Mouse (Mus musculus) ES-E14 (cell line): ENCODE measurements around the gene P2ry10. TPM values are rescaled to one million over a fixed set of nuclear protein-coding genes. Genes with fewer than 3 reads are reported as not detected.
"Not testable (repeated sequence)": the region's sequence is repeated elsewhere in the genome, so short reads cannot be mapped to it uniquely, and the experiment has no call there.

Experiments
- DNase-seq: peaks from one replicate; pipeline ENCODE4 v3.0.0-alpha.2; 2013; ENCODE audit warnings: low read depth, low spot score
- H3K27ac ChIP-seq: 2 replicates; pipeline ENCODE4 v1.5.1; 2012; ENCODE audit warnings: low read depth, mild to moderate bottlenecking, low read length, moderate library complexity, mixed read lengths; ENCODE audit not compliant: poor library complexity, insufficient read depth, severe bottlenecking
- H3K36me3 ChIP-seq: 2 replicates; pipeline ENCODE4 v1.6.1; 2012; ENCODE audit warnings: mild to moderate bottlenecking, low read length, moderate library complexity, mixed read lengths; ENCODE audit not compliant: control insufficient read depth, poor library complexity, insufficient read depth, severe bottlenecking
- H3K4me1 ChIP-seq, 2 experiments: fragments of 150-350 bp in 1 of 2; sonication (generic) in 1 of 2; 2 replicates each; pipeline ENCODE4 v1.6.1; 2012; ENCODE audit warnings: low read length in 2 of 2, mild to moderate bottlenecking in 1 of 2, mixed read lengths in 1 of 2; ENCODE audit not compliant: control insufficient read depth in 2 of 2, insufficient read depth in 2 of 2, poor library complexity in 1 of 2
- H3K4me3 ChIP-seq, 2 experiments: fragments of 150-350 bp in 1 of 2; sonication (generic) in 1 of 2; 2 replicates each; pipeline ENCODE4 v1.5.1; 2012; ENCODE audit warnings: low read length in 2 of 2, low read depth in 1 of 2, mild to moderate bottlenecking in 1 of 2, mixed read lengths in 1 of 2; ENCODE audit not compliant: insufficient read depth in 1 of 2, poor library complexity in 1 of 2, severe bottlenecking in 1 of 2
- H3K9ac ChIP-seq: 2 replicates; pipeline ENCODE4 v1.6.1; 2012; ENCODE audit warnings: low read depth, mild to moderate bottlenecking, low read length, mixed read lengths; ENCODE audit not compliant: poor library complexity, insufficient read depth, severe bottlenecking
- H3K9me3 ChIP-seq: fragments of 150-350 bp; sonication (generic); 2 replicates; pipeline ENCODE4 v1.6.1; 2012; ENCODE audit warnings: low read depth, mild to moderate bottlenecking, low read length; ENCODE audit not compliant: control insufficient read depth, insufficient read depth
- CHD2 ChIP-seq: IDR thresholded peaks from 2 replicates; pipeline ENCODE4 v1.6.1; 2014; ENCODE audit warnings: mild to moderate bottlenecking, low read depth, low read length, inconsistent platforms
- HCFC1 ChIP-seq: IDR thresholded peaks from 2 replicates; pipeline ENCODE4 v1.6.1; 2012; ENCODE audit warnings: low read length, inconsistent platforms, borderline replicate concordance; ENCODE audit not compliant: insufficient read depth
- MAFK ChIP-seq: IDR thresholded peaks from 2 replicates; pipeline ENCODE4 v1.6.1; 2014; ENCODE audit warnings: mild to moderate bottlenecking, low read depth, low read length, inconsistent platforms; ENCODE audit not compliant: insufficient read depth
- ZC3H11A ChIP-seq: IDR thresholded peaks from 2 replicates; pipeline ENCODE4 v1.6.1; 2012; ENCODE audit warnings: low read depth, mild to moderate bottlenecking, inconsistent platforms, low read length, borderline replicate concordance
- ZNF384 ChIP-seq: IDR thresholded peaks from 2 replicates; pipeline ENCODE4 v1.6.1; 2012; ENCODE audit warnings: low read depth, low read length, inconsistent platforms
- in situ Hi-C, 2 experiments: fragments of 600-800 bp; cut with MboI; formaldehyde crosslinking; loops; one replicate each; pipeline ENCODE4 v1.15.1; 2025; ENCODE audit warnings: low sequenced_read_pairs in 2 of 2, inconsistent platforms in 1 of 2; ENCODE audit not compliant: unreplicated experiment in 2 of 2
- total RNA-seq: library from RNA; depleted of rRNA; stranded (reverse); fragments of 300-350 nt; gene quantifications from 2 replicates; pipeline ENCODE4 v1.2.3, GENCODE M21; 2012; rRNA removed

The P2ry10 gene
- not detected in 2 replicates for total RNA-seq

DNA sequence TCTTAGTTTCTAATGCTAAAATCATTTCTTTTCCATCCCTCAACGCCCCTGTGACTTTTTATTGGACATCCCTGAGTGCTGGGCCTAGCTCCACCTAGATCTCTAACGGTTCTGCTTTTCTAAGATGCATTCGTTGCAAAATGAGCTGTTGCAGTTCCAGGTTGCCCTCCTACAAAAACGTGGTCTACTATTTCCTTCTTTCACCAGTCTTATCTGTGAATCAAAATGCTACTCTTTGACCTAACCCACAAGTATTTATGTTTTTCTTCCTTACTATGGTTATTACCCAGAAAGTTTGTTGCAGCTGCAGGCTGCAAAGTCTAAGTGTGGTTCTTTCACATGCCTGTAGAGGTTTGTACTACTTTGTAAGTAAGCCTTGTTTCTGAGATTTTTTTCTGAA lies at the start of gene P2ry10:
TSS of gene P2ry10 (plus strand) at position 316 of the 400 bp plus-strand sequence.
- Histone ChIP-seq H3K36me3 (no peaks in the 10 kb centered on the region), H3K9me3 (no peaks in the 10 kb centered on the region), H3K27ac (no peak within 1 kb of the TSS), H3K9ac (no peak within 1 kb of the TSS), H3K4me3 (no peak within 1 kb of the TSS), H3K4me1 (no peaks in the 10 kb centered on the region)
- in situ Hi-C loops, result no loop called here
- DNase-seq, result no peak
- no peak for TF ChIP-seq HCFC1
- TF ChIP-seq CHD2, result no peak
- TF ChIP-seq ZNF384, result no peak
- TF ChIP-seq MAFK, result no peak
- TF ChIP-seq ZC3H11A, result no peak

DNA sequence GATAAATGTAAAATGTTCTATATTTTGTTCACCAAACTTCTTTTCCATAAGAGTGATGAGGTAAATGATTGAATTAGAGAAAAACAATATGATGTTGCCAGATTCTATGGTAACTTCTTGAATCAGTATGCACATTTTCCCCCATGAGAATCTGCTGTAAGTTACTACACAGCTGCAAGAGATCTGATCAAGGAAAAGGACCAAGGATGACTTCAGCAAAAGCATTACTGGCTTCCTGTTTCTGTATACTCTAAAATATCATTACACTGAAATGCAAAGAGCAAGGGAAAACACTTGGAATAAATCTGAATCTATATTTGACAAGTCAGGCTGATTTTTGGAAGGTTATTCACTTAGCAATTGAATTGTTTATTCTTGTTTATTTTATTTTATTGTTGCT lies 49.1 kb upstream of the P2ry10 start:
- TF ChIP-seq MAFK (no peak), CHD2 (no peak), ZC3H11A (no peak), ZNF384 (no peak), HCFC1 (no peak)
- Histone ChIP-seq H3K4me1 (no peaks in the 10 kb centered on the region), H3K9me3 (no peaks in the 10 kb centered on the region), H3K9ac (no peak overlapping the region), H3K4me3 (no peak overlapping the region), H3K27ac (no peak overlapping the region), H3K36me3 (no peaks in the 10 kb centered on the region)
- DNase-seq, result no peak
- in situ Hi-C loops, result no loop called here

DNA sequence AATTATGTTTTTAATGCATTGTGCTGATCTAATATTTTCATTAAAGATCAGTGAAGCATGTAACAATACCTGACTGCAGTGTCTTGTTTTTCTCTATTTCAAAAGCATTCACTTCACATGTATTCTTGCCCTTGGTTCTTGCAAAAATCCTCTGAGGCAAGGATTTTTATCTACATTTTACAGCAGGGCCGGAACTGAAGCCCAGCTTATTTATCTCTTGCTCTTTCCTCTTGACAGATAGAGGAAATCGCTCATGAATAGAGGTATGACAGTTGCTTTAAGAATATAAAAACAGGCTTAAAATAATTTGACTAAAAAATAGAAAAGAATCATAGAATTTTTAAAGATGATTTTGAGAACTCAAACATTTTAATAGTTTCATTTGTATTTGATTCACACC lies 48.7 kb upstream of the P2ry10 start:
- in situ Hi-C loops, result no loop called here
- Histone ChIP-seq H3K36me3 (no peaks in the 10 kb centered on the region), H3K9ac (no peak overlapping the region), H3K4me3 (no peak overlapping the region), H3K9me3 (no peaks in the 10 kb centered on the region), H3K27ac (no peak overlapping the region), H3K4me1 (no peaks in the 10 kb centered on the region)
- TF ChIP-seq ZNF384 (no peak), HCFC1 (no peak), CHD2 (no peak), ZC3H11A (no peak), MAFK (no peak)
- no peak for DNase-seq

DNA sequence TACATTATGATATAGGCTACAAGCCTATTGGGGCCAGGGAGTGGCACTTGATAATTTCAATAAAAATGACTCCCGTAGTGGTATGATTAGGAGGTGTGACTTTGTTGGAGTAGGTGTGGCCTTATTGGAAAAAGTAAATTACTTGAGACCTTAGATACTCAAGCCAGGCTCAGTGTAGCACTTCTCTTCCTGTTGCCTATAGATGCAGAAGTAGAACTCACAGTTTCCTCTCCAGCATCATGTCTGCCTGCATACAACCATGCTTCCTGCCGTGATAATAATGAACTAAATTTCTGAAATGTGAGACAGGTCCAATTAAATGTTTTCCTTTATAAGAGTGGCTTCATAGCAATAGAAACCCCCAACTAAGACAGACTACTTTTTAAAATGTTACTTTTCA lies 45.9 kb upstream of the P2ry10 start:
- DNase-seq, result no peak
- in situ Hi-C loops, result no loop called here
- no peak overlapping the region for H3K9ac ChIP-seq
- H3K36me3 ChIP-seq, result no peaks in the 10 kb centered on the region
- H3K9me3 ChIP-seq, result no peaks in the 10 kb centered on the region
- H3K27ac ChIP-seq, result no peak overlapping the region
- H3K4me1 ChIP-seq, result no peaks in the 10 kb centered on the region
- TF ChIP-seq CHD2, result no peak
- no peak for TF ChIP-seq HCFC1
- no peak for TF ChIP-seq ZC3H11A
- TF ChIP-seq ZNF384, result no peak
- TF ChIP-seq MAFK, result no peak
- no peak overlapping the region for H3K4me3 ChIP-seq

DNA sequence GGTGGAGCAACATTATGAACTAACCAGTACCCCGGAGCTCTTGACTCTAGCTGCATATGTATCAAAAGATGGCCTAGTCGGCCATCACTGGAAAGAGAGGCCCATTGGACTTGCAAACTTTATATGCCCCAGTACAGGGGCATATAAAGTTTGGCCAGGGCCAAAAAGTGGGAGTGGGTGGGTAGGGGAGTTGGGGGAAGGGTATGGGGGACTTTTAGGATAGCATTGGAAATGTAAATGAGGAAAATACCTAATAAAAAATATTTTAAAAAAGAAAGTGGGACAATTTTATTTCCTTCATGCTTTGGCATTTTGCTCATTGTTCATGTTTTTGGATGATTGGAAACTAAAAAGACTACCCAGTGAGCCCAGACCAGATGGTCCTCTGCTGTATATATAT lies 4.9 kb upstream of the P2ry10 start:
- H3K4me3 ChIP-seq, H3K9me3 ChIP-seq, H3K27ac ChIP-seq, DNase-seq, H3K36me3 ChIP-seq, H3K4me1 ChIP-seq, in situ Hi-C loops, H3K9ac ChIP-seq: not testable (repeated sequence)
